Mouse (Mus musculus): ENCODE measurements at regions not wholly inside any gene's neighbourhood (a gene's known extent, or its start where the extent isn't known, plus 50 kb on each side); places are given as distances from the start of the nearest gene placed in this dataset.

DNA sequence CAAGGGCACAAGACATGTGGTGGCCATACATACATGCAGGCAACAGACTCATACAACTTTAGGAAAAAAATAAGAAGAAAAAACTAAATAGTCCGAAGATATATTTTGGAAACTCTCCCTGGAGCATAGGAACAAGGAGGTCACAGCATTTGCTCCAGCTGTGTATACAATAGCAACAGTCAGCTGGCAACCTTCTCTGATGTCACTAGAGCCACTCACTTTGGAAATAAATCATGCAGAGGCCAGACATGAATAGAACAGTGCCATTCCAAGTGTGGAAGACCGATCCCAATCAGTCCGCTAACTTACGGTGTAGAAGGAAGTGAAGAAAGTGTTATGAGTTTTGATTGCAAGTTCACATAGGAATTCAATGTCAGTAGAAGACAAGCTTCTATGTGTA lies 132.8 kb downstream of the Lca5 start:
- no peaks in the 10 kb centered on the region for H3K9me3 ChIP-seq (ENCODE audit: control insufficient read depth, low read length)
- H3K36me3 ChIP-seq (ENCODE audit: control insufficient read depth, insufficient read depth, low read length): no peaks in the 10 kb centered on the region
- ATAC-seq: no peak
- no peaks in the 10 kb centered on the region for H3K4me1 ChIP-seq (ENCODE audit: control insufficient read depth, insufficient read depth, low read length)
- H3K27me3 ChIP-seq (replicated peaks; ENCODE audit: control insufficient read depth, insufficient read depth, low read length): no peaks in the 10 kb centered on the region
- no peak overlapping the region for H3K4me3 ChIP-seq (ENCODE audit: low read length)
- no peak overlapping the region for H3K9ac ChIP-seq (ENCODE audit: low read depth, low read length)
- 79% methylated on average over 4 of the region's 4 CpGs for WGBS
- no peak overlapping the region for H3K27ac ChIP-seq (ENCODE audit: low read length)
- H3K4me2 ChIP-seq (ENCODE audit: low read depth, low read length): no peak overlapping the region

DNA sequence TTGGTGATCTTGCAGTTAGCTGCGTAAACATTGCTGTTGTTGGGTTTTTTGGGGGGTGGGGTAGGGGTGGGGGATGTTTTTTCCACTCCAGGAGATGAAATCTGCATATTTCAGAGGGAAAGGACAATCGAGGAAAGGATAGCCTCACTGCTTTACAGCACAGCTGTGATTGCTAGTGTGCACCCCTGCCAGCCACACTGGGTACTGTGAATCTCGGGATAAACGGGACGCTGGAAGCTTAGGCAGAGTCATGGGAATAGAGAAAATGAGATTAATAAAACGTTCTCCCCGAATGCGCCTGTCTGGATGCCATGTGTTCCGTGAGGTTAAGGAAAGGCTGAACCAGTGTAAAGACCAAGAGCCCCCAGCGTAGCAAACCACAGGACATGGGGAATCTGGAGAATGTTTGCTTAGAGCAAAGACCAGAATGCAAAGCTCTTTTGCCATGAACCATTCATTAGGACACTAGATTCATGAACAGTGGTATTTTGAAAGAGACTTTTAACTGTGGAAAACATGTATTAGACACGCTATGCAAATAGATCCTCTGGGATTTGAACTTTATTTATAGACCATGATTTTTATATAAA lies 133.5 kb downstream of the Lca5 start:
- H3K4me1 ChIP-seq (ENCODE audit: control insufficient read depth, insufficient read depth, low read length): no peaks in the 10 kb centered on the region
- H3K27ac ChIP-seq (ENCODE audit: low read length): no peak overlapping the region
- no peak overlapping the region for H3K9ac ChIP-seq (ENCODE audit: low read depth, low read length)
- H3K4me2 ChIP-seq (ENCODE audit: low read depth, low read length): no peak overlapping the region
- 52% methylated on average over 11 of the region's 11 CpGs for WGBS
- no peak for ATAC-seq
- H3K36me3 ChIP-seq (ENCODE audit: control insufficient read depth, insufficient read depth, low read length): no peaks in the 10 kb centered on the region
- H3K27me3 ChIP-seq (replicated peaks; ENCODE audit: control insufficient read depth, insufficient read depth, low read length): no peaks in the 10 kb centered on the region
- no peak overlapping the region for H3K4me3 ChIP-seq (ENCODE audit: low read length)
- H3K9me3 ChIP-seq (ENCODE audit: control insufficient read depth, low read length): no peaks in the 10 kb centered on the region

DNA sequence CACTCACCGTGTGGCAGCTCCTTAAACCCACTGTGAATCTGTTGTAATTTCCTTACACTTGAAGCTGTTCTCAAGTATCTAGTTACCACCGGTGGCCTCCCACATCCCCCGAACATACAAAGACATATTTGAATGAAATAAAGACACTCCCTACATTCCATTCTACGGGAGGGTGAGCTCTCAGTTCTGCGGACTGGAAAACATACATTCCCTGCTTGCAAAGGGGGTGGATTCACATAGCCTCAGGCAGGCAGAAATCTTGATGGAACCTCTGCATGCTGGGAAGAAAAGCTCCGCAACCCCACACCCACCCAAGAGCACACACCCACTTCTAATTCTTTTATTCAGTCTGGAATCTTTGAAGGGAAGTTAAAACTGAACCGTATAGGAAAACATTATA lies 136.0 kb downstream of the Lca5 start:
- ATAC-seq: no peak
- H3K9me3 ChIP-seq (ENCODE audit: control insufficient read depth, low read length): no peaks in the 10 kb centered on the region
- H3K4me2 ChIP-seq (ENCODE audit: low read depth, low read length): no peak overlapping the region
- no peaks in the 10 kb centered on the region for H3K4me1 ChIP-seq (ENCODE audit: control insufficient read depth, insufficient read depth, low read length)
- no peak overlapping the region for H3K9ac ChIP-seq (ENCODE audit: low read depth, low read length)
- H3K36me3 ChIP-seq (ENCODE audit: control insufficient read depth, insufficient read depth, low read length): no peaks in the 10 kb centered on the region
- no peak overlapping the region for H3K27ac ChIP-seq (ENCODE audit: low read length)
- no peak overlapping the region for H3K4me3 ChIP-seq (ENCODE audit: low read length)
- 33% methylated on average over 7 of the region's 7 CpGs for WGBS
- H3K27me3 ChIP-seq (replicated peaks; ENCODE audit: control insufficient read depth, insufficient read depth, low read length): no peaks in the 10 kb centered on the region

DNA sequence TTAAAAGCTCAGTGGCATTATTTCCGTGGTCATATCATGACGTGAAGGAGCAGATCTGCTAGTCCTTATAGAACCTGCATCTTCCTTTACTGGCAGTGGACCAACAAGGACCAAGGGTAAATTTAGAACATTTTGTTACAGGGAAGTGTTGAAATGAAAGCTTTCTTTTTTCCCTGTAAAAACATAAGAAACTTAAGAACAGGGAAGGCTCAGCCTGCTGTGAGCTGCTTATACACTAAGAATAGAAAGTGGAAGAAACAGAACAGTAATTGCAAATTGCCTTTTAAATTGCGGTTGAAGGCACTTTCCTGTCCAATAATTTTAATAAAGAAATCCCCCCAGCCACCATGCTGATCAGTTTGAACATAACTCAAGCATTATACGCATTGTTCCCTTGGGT lies 140.4 kb downstream of the Lca5 start:
- Histone ChIP-seq H3K36me3 (ENCODE audit: control insufficient read depth, insufficient read depth, low read length) (no peaks in the 10 kb centered on the region), H3K9me3 (ENCODE audit: control insufficient read depth, low read length) (no peaks in the 10 kb centered on the region), H3K27ac (ENCODE audit: low read length) (no peak overlapping the region), H3K4me3 (ENCODE audit: low read length) (no peak overlapping the region), H3K4me1 (ENCODE audit: control insufficient read depth, insufficient read depth, low read length) (no peaks in the 10 kb centered on the region), H3K9ac (ENCODE audit: low read depth, low read length) (no peak overlapping the region), H3K4me2 (ENCODE audit: low read depth, low read length) (no peak overlapping the region), H3K27me3 (replicated peaks; ENCODE audit: control insufficient read depth, insufficient read depth, low read length) (no peaks in the 10 kb centered on the region)
- 81% methylated on average over 4 of the region's 4 CpGs for WGBS
- no peak for ATAC-seq

DNA sequence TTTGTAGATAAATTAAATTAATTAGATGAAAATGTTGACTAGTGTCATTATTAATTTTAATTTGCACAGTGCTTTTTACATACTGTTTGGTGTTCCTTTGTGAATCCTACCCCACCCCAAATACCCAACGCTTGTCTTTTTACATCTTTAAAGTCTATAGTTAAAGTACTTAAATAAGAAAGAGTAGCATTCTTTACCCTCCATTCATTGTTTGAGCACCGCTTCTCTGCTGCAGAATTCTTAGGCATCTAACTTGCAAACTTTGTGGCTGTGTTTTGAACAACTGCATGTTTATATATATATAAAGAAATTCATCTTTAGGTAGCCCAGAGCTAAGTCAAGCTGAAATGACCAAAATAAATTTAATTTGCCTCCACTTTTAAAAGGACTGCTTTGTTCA lies 140.9 kb downstream of the Lca5 start:
- no peak overlapping the region for H3K4me2 ChIP-seq (ENCODE audit: low read depth, low read length)
- no peak overlapping the region for H3K27ac ChIP-seq (ENCODE audit: low read length)
- no peaks in the 10 kb centered on the region for H3K4me1 ChIP-seq (ENCODE audit: control insufficient read depth, insufficient read depth, low read length)
- H3K9ac ChIP-seq (ENCODE audit: low read depth, low read length): no peak overlapping the region
- 86% methylated on average over 2 of the region's 2 CpGs for WGBS
- H3K4me3 ChIP-seq (ENCODE audit: low read length): no peak overlapping the region
- no peaks in the 10 kb centered on the region for H3K9me3 ChIP-seq (ENCODE audit: control insufficient read depth, low read length)
- no peak for ATAC-seq
- no peaks in the 10 kb centered on the region for H3K36me3 ChIP-seq (ENCODE audit: control insufficient read depth, insufficient read depth, low read length)
- H3K27me3 ChIP-seq (replicated peaks; ENCODE audit: control insufficient read depth, insufficient read depth, low read length): no peaks in the 10 kb centered on the region

DNA sequence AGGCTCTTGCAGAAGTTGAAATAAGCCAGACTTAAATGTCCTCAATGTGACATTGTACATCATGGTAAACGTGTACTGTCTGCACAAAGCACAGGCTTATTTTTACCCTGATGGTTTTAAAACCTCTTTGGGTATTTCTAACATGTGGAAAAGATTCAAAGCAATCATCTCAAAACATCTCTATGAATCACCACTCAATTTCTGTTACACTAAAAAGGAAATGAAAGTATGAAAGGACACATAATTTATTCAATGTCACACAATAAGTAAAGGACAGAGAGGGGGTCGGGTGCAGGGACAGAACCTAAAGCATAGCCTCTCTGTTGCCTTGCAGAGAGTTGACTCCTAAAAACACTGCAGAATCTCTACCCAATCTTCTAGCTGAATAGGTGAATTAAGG lies 141.3 kb downstream of the Lca5 start:
- no peak overlapping the region for H3K4me3 ChIP-seq (ENCODE audit: low read length)
- ATAC-seq: no peak
- H3K27ac ChIP-seq (ENCODE audit: low read length): no peak overlapping the region
- WGBS: 44% methylated on average over 2 of the region's 2 CpGs
- no peaks in the 10 kb centered on the region for H3K4me1 ChIP-seq (ENCODE audit: control insufficient read depth, insufficient read depth, low read length)
- H3K27me3 ChIP-seq (replicated peaks; ENCODE audit: control insufficient read depth, insufficient read depth, low read length): no peaks in the 10 kb centered on the region
- H3K36me3 ChIP-seq (ENCODE audit: control insufficient read depth, insufficient read depth, low read length): no peaks in the 10 kb centered on the region
- H3K9ac ChIP-seq (ENCODE audit: low read depth, low read length): no peak overlapping the region
- no peaks in the 10 kb centered on the region for H3K9me3 ChIP-seq (ENCODE audit: control insufficient read depth, low read length)
- no peak overlapping the region for H3K4me2 ChIP-seq (ENCODE audit: low read depth, low read length)

DNA sequence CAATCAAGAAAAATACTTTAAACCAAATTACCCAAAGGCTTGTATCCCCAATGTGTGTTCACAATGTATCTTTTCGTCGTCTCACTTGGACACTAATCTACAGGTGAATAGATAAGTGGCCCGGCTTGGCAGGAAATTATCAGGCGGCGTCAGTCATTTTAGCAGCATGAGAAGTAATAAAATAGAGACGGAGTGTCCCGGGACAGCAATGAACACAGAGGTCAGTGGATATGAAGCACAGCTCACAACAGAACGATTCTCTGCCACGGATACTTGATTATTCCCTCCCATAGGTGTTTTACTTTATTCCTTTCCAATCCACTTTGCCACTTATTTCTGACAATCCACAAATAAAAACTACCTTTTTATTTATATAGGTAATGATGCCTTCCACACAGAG lies 145.5 kb downstream of the Lca5 start:
- Histone ChIP-seq H3K9ac (ENCODE audit: low read depth, low read length) (no peak overlapping the region), H3K27me3 (replicated peaks; ENCODE audit: control insufficient read depth, insufficient read depth, low read length) (no peaks in the 10 kb centered on the region), H3K4me2 (ENCODE audit: low read depth, low read length) (no peak overlapping the region), H3K36me3 (ENCODE audit: control insufficient read depth, insufficient read depth, low read length) (no peaks in the 10 kb centered on the region), H3K9me3 (ENCODE audit: control insufficient read depth, low read length) (no peaks in the 10 kb centered on the region), H3K4me3 (ENCODE audit: low read length) (no peak overlapping the region), H3K4me1 (ENCODE audit: control insufficient read depth, insufficient read depth, low read length) (no peaks in the 10 kb centered on the region), H3K27ac (ENCODE audit: low read length) (no peak overlapping the region)
- 60% methylated on average over 9 of the region's 9 CpGs for WGBS
- peak; percentile 56; the same call in 1 of the 2 replicates for ATAC-seq

DNA sequence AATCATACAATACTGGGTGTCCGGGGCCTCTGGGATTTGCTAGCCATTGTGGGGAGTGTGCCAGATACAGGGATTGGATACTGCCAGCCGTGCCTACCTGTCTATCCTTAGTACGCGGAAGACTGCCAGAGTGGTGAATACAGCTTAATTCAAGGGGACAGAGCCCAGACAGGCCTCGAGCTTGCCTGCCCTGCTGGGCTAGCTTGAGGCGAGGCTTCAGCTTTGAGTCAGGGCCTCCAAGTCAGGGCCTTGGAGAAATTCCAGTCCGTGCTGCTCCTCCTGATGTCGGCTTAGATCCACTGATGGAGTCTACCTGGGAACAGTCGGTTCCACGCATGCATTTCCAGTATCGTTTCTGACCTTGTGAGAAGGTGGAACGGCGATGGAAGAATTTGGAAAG lies 146.5 kb downstream of the Lca5 start:
- Histone ChIP-seq H3K9ac (ENCODE audit: low read depth, low read length) (no peak overlapping the region), H3K4me1 (ENCODE audit: control insufficient read depth, insufficient read depth, low read length) (no peaks in the 10 kb centered on the region), H3K36me3 (ENCODE audit: control insufficient read depth, insufficient read depth, low read length) (no peaks in the 10 kb centered on the region), H3K27me3 (replicated peaks; ENCODE audit: control insufficient read depth, insufficient read depth, low read length) (no peaks in the 10 kb centered on the region), H3K4me2 (ENCODE audit: low read depth, low read length) (no peak overlapping the region), H3K9me3 (ENCODE audit: control insufficient read depth, low read length) (no peaks in the 10 kb centered on the region), H3K4me3 (ENCODE audit: low read length) (no peak overlapping the region), H3K27ac (ENCODE audit: low read length) (no peak overlapping the region)
- WGBS: 87% methylated on average over 13 of the region's 13 CpGs
- no peak for ATAC-seq

DNA sequence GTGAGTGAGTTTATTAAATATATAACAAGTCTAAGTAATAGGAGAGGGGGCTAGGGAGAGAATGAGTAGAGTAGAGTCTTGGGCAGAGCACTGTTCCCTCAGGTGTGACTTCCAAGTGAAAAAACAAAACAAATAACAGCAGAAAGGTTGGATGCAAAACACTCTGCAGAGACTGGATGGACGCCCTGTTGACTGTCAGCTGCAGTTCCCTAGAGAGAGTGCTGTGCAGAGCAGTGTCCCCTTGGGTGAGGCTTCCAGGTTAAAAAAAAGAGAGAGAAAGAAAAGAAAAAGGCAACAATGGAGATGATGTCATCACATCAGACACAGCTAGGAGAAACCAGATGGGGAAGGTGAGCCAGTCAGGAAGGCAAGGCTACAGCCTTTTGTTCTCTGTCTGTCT lies 137.6 kb upstream of the Hmgn3 start:
- Histone ChIP-seq H3K4me1 (ENCODE audit: control insufficient read depth, insufficient read depth, low read length) (no peaks in the 10 kb centered on the region), H3K4me2 (ENCODE audit: low read depth, low read length) (no peak overlapping the region), H3K4me3 (ENCODE audit: low read length) (no peak overlapping the region), H3K9me3 (ENCODE audit: control insufficient read depth, low read length) (no peaks in the 10 kb centered on the region), H3K9ac (ENCODE audit: low read depth, low read length) (no peak overlapping the region), H3K27ac (ENCODE audit: low read length) (no peak overlapping the region), H3K36me3 (ENCODE audit: control insufficient read depth, insufficient read depth, low read length) (no peaks in the 10 kb centered on the region), H3K27me3 (replicated peaks; ENCODE audit: control insufficient read depth, insufficient read depth, low read length) (no peaks in the 10 kb centered on the region)
- ATAC-seq: no peak
- 59% methylated on average over 1 of the region's 1 CpGs for WGBS

DNA sequence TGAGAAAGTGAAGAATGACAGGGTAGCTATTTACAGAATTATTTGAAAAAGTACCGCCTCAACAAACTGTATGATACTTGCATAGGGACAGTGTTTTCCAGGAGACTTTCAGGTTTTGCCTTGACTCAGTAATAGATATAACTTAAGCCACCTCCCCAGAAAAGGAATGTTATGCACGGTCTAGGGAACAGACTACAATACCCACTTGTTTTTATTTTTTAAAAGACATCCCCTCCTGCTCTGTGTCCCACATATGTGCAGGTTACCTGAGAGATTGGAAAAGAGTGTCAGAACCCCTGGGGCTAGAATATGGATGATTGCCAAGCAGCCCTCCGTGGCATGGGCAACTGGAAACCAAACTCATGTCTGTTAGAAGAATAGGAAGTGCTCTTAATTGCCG lies 137.2 kb upstream of the Hmgn3 start:
- no peaks in the 10 kb centered on the region for H3K9me3 ChIP-seq (ENCODE audit: control insufficient read depth, low read length)
- no peak for ATAC-seq
- H3K4me3 ChIP-seq (ENCODE audit: low read length): no peak overlapping the region
- H3K4me2 ChIP-seq (ENCODE audit: low read depth, low read length): no peak overlapping the region
- WGBS: 58% methylated on average over 4 of the region's 4 CpGs
- no peaks in the 10 kb centered on the region for H3K4me1 ChIP-seq (ENCODE audit: control insufficient read depth, insufficient read depth, low read length)
- H3K27me3 ChIP-seq (replicated peaks; ENCODE audit: control insufficient read depth, insufficient read depth, low read length): no peaks in the 10 kb centered on the region
- no peak overlapping the region for H3K27ac ChIP-seq (ENCODE audit: low read length)
- no peak overlapping the region for H3K9ac ChIP-seq (ENCODE audit: low read depth, low read length)
- no peaks in the 10 kb centered on the region for H3K36me3 ChIP-seq (ENCODE audit: control insufficient read depth, insufficient read depth, low read length)
